Mouse (Mus musculus) forebrain, embryonic 11.5 days (tissue): ENCODE measurements around the gene Efcab1. TPM values are rescaled to one million over a fixed set of nuclear protein-coding genes. Genes with fewer than 3 reads are reported as not detected.

Experiments used
- ATAC-seq: fragments of 200-750 bp; cut with Nextera tagmentation; replicated peaks from 2 replicates; pipeline ENCODE4 v1.8.0; 2017; ENCODE audit warnings: moderate TSS enrichment; ENCODE audit not compliant: low FRiP score
- DNase-seq: peaks from one replicate; pipeline ENCODE4 v3.0.0-alpha.2; 2017; ENCODE audit warnings: low spot score
- H3K27ac ChIP-seq: fragments of 300-500 bp; sonication (generic); 2 replicates; pipeline ENCODE4 v1.5.1; 2014; ENCODE audit warnings: low read depth, low read length
- H3K27me3 ChIP-seq: fragments of 300-500 bp; sonication (generic); 2 replicates; pipeline ENCODE4 v1.6.1; 2014; ENCODE audit warnings: mild to moderate bottlenecking, low read length, mixed read lengths; ENCODE audit not compliant: control insufficient read depth, insufficient read depth
- H3K36me3 ChIP-seq: fragments of 300-500 bp; sonication (generic); 2 replicates; pipeline ENCODE4 v1.6.1; 2014; ENCODE audit warnings: mild to moderate bottlenecking, low read length, moderate library complexity, mixed read lengths; ENCODE audit not compliant: control insufficient read depth, insufficient read depth
- H3K4me1 ChIP-seq: fragments of 300-500 bp; sonication (generic); replicated peaks from 2 replicates; pipeline ENCODE4 v1.6.1; 2014; ENCODE audit warnings: low read length, mixed read lengths; ENCODE audit not compliant: control insufficient read depth, insufficient read depth
- H3K4me2 ChIP-seq: fragments of 300-500 bp; sonication (generic); 2 replicates; pipeline ENCODE4 v1.6.1; 2014; ENCODE audit warnings: low read depth, mild to moderate bottlenecking, low read length, moderate library complexity, mixed read lengths; ENCODE audit not compliant: severe bottlenecking
- H3K4me3 ChIP-seq: fragments of 300-500 bp; sonication (generic); 2 replicates; pipeline ENCODE4 v1.5.1; 2014; ENCODE audit warnings: low read depth, low read length
- H3K9ac ChIP-seq: fragments of 300-500 bp; sonication (generic); 2 replicates; pipeline ENCODE4 v1.6.1; 2014; ENCODE audit warnings: low read length
- H3K9me3 ChIP-seq: fragments of 300-500 bp; sonication (generic); 2 replicates; pipeline ENCODE4 v1.6.1; 2016; ENCODE audit warnings: low read length, mixed read lengths; ENCODE audit not compliant: control insufficient read depth
- WGBS: fragments of 180-500 bp; shearing (Covaris S2); extraction: QIAGEN DNeasy Blood & Tissue Kit; methylation state at CpG from one replicate; pipeline ENCODE4 v1.1.7; 2014; 5-methylcytosine and 5-hydroxymethylcytosine counted together
- polyA plus RNA-seq: library from polyadenylated mRNA; unstranded; fragments of >200 nt; fragmentation: Nextera tagmentation; extraction: Ambion mirVana; gene quantifications from 2 replicates; pipeline ENCODE4 v1.2.1, GENCODE M21; 2014

Gene Efcab1
- polyA plus RNA-seq, 1 experiment from 2014 or later: 11.0 TPM

- H3K9ac ChIP-seq: no peak overlapping the region
- H3K4me1 ChIP-seq: no peaks in the 10 kb centered on the region
- WGBS: 93% methylated on average over 2 of the region's 2 CpGs
- no peak overlapping the region for H3K4me2 ChIP-seq
- DNase-seq: no peak
- H3K4me3 ChIP-seq: no peak overlapping the region
- H3K27ac ChIP-seq: no peak overlapping the region
- ATAC-seq: no peak
- no peaks in the 10 kb centered on the region for H3K27me3 ChIP-seq
- no peaks in the 10 kb centered on the region for H3K9me3 ChIP-seq
- no peaks in the 10 kb centered on the region for H3K36me3 ChIP-seq
These were observed 72.8 kb downstream of the Efcab1 start for GRCm38 (mm10) chr16:14979228-14979627.

GRCm38 (mm10) chr16:14989614-14990268 is 83.3 kb downstream of the Efcab1 start:
- no peak overlapping the region for H3K27ac ChIP-seq
- no peaks in the 10 kb centered on the region for H3K9me3 ChIP-seq
- H3K4me2 ChIP-seq: no peak overlapping the region
- no peak for ATAC-seq
- no peak overlapping the region for H3K9ac ChIP-seq
- H3K4me3 ChIP-seq: no peak overlapping the region
- no peaks in the 10 kb centered on the region for H3K4me1 ChIP-seq
- DNase-seq: no peak
- 84% methylated on average over 6 of the region's 6 CpGs for WGBS
- H3K36me3 ChIP-seq: no peaks in the 10 kb centered on the region
- no peaks in the 10 kb centered on the region for H3K27me3 ChIP-seq

- no peaks in the 10 kb centered on the region for H3K27me3 ChIP-seq
- no peak overlapping the region for H3K9ac ChIP-seq
- H3K36me3 ChIP-seq: no peaks in the 10 kb centered on the region
- ATAC-seq (no peak), DNase-seq (no peak)
- H3K27ac ChIP-seq: no peak overlapping the region
- 79% methylated on average over 3 of the region's 3 CpGs for WGBS
- no peak overlapping the region for H3K4me2 ChIP-seq
- no peaks in the 10 kb centered on the region for H3K4me1 ChIP-seq
- H3K9me3 ChIP-seq: no peaks in the 10 kb centered on the region
- no peak overlapping the region for H3K4me3 ChIP-seq
These were observed 84.6 kb downstream of the Efcab1 start for GRCm38 (mm10) chr16:14991001-14991400.

- Histone ChIP-seq H3K4me1 (no peaks in the 10 kb centered on the region), H3K4me3 (no peak overlapping the region), H3K27me3 (no peaks in the 10 kb centered on the region), H3K36me3 (no peaks in the 10 kb centered on the region), H3K9ac (no peak overlapping the region), H3K4me2 (no peak overlapping the region), H3K27ac (no peak overlapping the region), H3K9me3 (no peaks in the 10 kb centered on the region)
- DNase-seq (no peak), ATAC-seq (no peak)
- WGBS: 78% methylated on average over 3 of the region's 3 CpGs
These were observed 86.2 kb downstream of the Efcab1 start for GRCm38 (mm10) chr16:14992461-14993107.

GRCm38 (mm10) chr16:15014724-15015123 is 108.3 kb downstream of the Efcab1 start:
- 60% methylated on average over 2 of the region's 2 CpGs for WGBS
- no peak overlapping the region for H3K4me3 ChIP-seq
- H3K4me2 ChIP-seq: no peak overlapping the region
- no peaks in the 10 kb centered on the region for H3K27me3 ChIP-seq
- H3K36me3 ChIP-seq: no peaks in the 10 kb centered on the region
- no peak overlapping the region for H3K9ac ChIP-seq
- no peak for ATAC-seq
- no peak for DNase-seq
- H3K4me1 ChIP-seq: no peaks in the 10 kb centered on the region
- no peak overlapping the region for H3K27ac ChIP-seq
- no peaks in the 10 kb centered on the region for H3K9me3 ChIP-seq
